Mouse (Mus musculus): ENCODE results near the gene Fgf15. TPM values are rescaled to one million over a fixed set of nuclear protein-coding genes. Genes with fewer than 3 reads are reported as not detected.

Gene Fgf15
- polyA plus RNA-seq, 1 experiment = 0.14 TPM

- DNase-seq (ENCODE audit: low read depth) = no peak
Measured at GRCm38 (mm10) chr7:144931778-144932177, 35.4 kb downstream of the Fgf15 start.

GRCm38 (mm10) chr7:144932389-144932937 is 36.1 kb downstream of the Fgf15 start:
- no peak for DNase-seq (ENCODE audit: low read depth)

GRCm38 (mm10) chr7:144933336-144933735 is 37.0 kb downstream of the Fgf15 start:
- no peak for DNase-seq (ENCODE audit: low read depth)

GRCm38 (mm10) chr7:144933796-144934195 is 37.5 kb downstream of the Fgf15 start:
- DNase-seq (ENCODE audit: low read depth) = no peak

DNA sequence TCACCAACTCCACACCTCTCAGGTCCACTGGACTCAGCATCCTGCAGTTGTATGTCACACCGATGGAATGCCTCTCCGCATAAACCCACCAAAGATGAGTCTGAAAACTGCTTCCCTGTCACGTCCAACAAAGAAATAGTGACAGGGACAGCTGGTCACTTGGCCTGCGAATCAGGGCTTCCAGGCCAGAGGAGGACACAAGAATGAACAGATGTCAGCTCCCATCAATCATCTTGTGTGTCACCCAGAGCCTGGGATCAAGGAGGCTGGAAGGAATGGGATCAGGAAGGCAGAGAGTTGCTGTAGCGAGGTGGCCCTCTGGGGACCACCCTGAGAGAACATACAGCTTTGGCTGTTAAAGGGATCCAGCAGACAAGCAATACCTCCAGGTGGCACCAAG is 38.6 kb downstream of the Fgf15 start:
- no peak for DNase-seq (ENCODE audit: low read depth)

- no peak for DNase-seq (ENCODE audit: low read depth)
Measured at GRCm38 (mm10) chr7:144935563-144935962, 39.2 kb downstream of the Fgf15 start.

GRCm38 (mm10) chr7:144936311-144936880 is 40.1 kb downstream of the Fgf15 start:
- DNase-seq (ENCODE audit: low read depth) = no peak

GRCm38 (mm10) chr7:144937490-144937889 is 41.2 kb downstream of the Fgf15 start:
- no peak for DNase-seq (ENCODE audit: low read depth)

DNA sequence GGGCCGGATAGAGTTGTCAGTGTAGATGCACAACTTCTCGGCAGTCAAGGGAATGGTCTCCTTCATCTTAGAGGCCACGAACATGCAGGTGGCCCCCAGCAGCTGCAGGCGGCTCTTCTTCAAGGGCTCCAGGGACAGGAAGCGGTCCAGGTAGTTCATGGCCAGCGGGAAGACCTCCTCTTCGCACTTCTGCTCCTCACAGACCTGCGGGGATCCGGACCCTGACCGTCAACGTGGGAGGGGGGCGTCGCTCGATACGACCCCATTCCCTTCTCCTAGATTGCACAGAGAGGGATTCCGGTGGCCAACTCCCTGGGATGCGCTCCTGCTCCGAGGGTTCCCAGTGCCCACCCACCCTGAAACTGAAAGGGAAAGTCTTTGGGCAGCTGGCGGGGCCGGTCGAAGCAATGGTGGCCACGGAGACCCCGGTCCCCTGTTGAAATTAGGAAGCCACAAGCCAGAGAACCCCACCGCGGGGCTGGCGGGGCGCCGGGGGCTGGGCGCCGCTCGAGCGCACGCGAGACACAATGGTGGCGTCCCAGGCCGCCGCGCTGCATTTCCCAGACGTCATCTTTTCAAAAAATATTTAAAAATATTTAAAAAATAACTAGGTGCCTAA is 41.7 kb downstream of the Fgf15 start:
- DNase-seq (ENCODE audit: low read depth) = no peak

GRCm38 (mm10) chr7:144938661-144939343 is 42.5 kb downstream of the Fgf15 start:
- no peak for DNase-seq (ENCODE audit: low read depth)

GRCm38 (mm10) chr7:144939344-144940002 is 43.1 kb downstream of the Fgf15 start, which contains the start of gene Ccnd1:
Ccnd1 (minus strand) TSS chr7:144939925.
- no peak for DNase-seq (ENCODE audit: low read depth)

- DNase-seq (ENCODE audit: low read depth) = no peak
Measured at GRCm38 (mm10) chr7:144940003-144940571, 43.8 kb downstream of the Fgf15 start.

GRCm38 (mm10) chr7:144940585-144940984 is 44.3 kb downstream of the Fgf15 start:
- no peak for DNase-seq (ENCODE audit: low read depth)

DNA sequence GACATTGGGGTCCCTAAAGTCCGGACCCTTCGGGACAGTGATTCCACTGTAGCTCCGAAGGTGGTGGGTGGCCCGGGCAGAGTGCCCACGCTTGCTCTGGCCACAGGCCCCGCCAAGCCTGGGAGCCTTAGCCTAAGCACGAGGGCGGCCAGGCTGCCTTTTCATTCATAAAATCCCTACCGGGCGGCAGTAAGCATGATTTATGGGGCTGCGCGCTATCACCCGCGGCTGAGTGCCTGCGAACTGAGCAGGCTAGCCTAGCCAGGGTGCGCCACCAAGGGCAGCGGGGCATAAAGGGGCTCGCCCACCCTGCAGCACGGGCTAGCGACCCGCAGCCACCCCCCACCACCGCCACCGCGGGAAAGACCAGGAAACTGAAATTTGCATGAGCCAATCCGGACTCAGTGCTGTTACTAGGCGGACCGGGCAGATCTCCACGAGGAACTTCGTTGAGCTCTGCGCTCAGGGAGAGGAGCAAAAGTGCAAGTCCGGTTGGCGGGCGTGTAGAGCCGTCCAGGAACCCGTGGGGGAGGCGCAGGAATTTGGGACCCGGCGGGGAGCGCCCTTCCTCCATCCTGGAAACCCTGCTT is 45.0 kb downstream of the Fgf15 start:
- DNase-seq (ENCODE audit: low read depth) = no peak

GRCm38 (mm10) chr7:144942071-144942743 is 45.9 kb downstream of the Fgf15 start:
- DNase-seq (ENCODE audit: low read depth) = no peak

GRCm38 (mm10) chr7:144942744-144943135 is 46.4 kb downstream of the Fgf15 start:
- DNase-seq (ENCODE audit: low read depth) = no peak

GRCm38 (mm10) chr7:144943254-144943653 is 46.9 kb downstream of the Fgf15 start:
- DNase-seq (ENCODE audit: low read depth) = no peak
